Mouse (Mus musculus): ENCODE results near the gene Nppc. TPM values are rescaled to one million over a fixed set of nuclear protein-coding genes. Genes with fewer than 3 reads are reported as not detected.

Nppc gene
- polyA plus RNA-seq, 1 experiment from 2014 or later, result 0.67 TPM

- no peak overlapping the region for H3K4me2 ChIP-seq (ENCODE audit: low read depth, severe bottlenecking)
- H3K27me3 ChIP-seq (ENCODE audit: control insufficient read depth, insufficient read depth, low read length), result no peaks in the 10 kb centered on the region
- no peaks in the 10 kb centered on the region for H3K36me3 ChIP-seq (ENCODE audit: control insufficient read depth, insufficient read depth, low read length)
- WGBS, result 67% methylated on average over 13 of the region's 13 CpGs
- H3K9ac ChIP-seq (ENCODE audit: low read length), result no peak overlapping the region
- DNase-seq (ENCODE audit: low spot score) (no peak), ATAC-seq (ENCODE audit: insufficient number of reproducible peaks, low FRiP score, low TSS enrichment, low read depth) (no peak)
- no peaks in the 10 kb centered on the region for H3K9me3 ChIP-seq (ENCODE audit: control insufficient read depth, low read length)
- no peaks in the 10 kb centered on the region for H3K4me1 ChIP-seq (ENCODE audit: control insufficient read depth, insufficient read depth, low read length)
- no peak overlapping the region for H3K27ac ChIP-seq (replicated peaks; ENCODE audit: low read depth, low read length)
- no peak overlapping the region for H3K4me3 ChIP-seq (ENCODE audit: low read depth, low read length)
Measured at GRCm38 (mm10) chr1:86643101-86643809, 27.1 kb downstream of the Nppc start.

DNA sequence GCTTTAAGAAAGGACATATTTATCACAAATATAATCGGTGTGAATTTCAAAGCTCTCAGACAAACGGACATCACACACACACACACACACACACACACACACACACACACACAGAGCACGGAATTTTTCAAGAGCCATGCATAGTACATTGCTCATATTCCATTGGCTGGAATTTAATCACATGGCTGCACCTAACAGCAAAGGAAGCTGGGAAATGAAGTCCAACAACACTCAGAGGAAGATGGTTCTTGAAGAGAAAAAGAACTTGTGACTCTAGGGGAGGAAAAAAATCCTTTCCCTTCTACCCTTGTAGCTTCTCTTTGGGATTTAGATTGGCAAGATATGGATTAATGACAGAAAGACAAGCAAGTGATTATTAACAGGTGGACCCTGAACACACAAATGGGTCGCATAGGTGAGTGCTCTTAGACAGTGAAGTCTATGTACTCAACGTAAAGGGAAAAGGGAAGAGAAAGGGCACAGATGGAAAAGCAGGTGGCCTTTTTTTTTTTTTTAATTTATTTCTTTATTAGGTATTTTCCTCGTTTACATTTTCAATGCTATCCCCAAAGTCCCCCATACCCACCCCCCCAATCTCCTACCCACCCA, 35.5 kb downstream of the Nppc start:
- WGBS, result 55% methylated on average over 6 of the region's 6 CpGs
- no peaks in the 10 kb centered on the region for H3K4me1 ChIP-seq (ENCODE audit: control insufficient read depth, insufficient read depth, low read length)
- no peaks in the 10 kb centered on the region for H3K36me3 ChIP-seq (ENCODE audit: control insufficient read depth, insufficient read depth, low read length)
- no peak overlapping the region for H3K4me2 ChIP-seq (ENCODE audit: low read depth, severe bottlenecking)
- H3K9ac ChIP-seq (ENCODE audit: low read length), result no peak overlapping the region
- no peaks in the 10 kb centered on the region for H3K27me3 ChIP-seq (ENCODE audit: control insufficient read depth, insufficient read depth, low read length)
- no peak overlapping the region for H3K4me3 ChIP-seq (ENCODE audit: low read depth, low read length)
- no peaks in the 10 kb centered on the region for H3K9me3 ChIP-seq (ENCODE audit: control insufficient read depth, low read length)
- ATAC-seq (ENCODE audit: insufficient number of reproducible peaks, low FRiP score, low TSS enrichment, low read depth) (peak; percentile 73; the same call in 1 of the 2 replicates), DNase-seq (ENCODE audit: low spot score) (no peak)
- no peak overlapping the region for H3K27ac ChIP-seq (replicated peaks; ENCODE audit: low read depth, low read length)

DNA sequence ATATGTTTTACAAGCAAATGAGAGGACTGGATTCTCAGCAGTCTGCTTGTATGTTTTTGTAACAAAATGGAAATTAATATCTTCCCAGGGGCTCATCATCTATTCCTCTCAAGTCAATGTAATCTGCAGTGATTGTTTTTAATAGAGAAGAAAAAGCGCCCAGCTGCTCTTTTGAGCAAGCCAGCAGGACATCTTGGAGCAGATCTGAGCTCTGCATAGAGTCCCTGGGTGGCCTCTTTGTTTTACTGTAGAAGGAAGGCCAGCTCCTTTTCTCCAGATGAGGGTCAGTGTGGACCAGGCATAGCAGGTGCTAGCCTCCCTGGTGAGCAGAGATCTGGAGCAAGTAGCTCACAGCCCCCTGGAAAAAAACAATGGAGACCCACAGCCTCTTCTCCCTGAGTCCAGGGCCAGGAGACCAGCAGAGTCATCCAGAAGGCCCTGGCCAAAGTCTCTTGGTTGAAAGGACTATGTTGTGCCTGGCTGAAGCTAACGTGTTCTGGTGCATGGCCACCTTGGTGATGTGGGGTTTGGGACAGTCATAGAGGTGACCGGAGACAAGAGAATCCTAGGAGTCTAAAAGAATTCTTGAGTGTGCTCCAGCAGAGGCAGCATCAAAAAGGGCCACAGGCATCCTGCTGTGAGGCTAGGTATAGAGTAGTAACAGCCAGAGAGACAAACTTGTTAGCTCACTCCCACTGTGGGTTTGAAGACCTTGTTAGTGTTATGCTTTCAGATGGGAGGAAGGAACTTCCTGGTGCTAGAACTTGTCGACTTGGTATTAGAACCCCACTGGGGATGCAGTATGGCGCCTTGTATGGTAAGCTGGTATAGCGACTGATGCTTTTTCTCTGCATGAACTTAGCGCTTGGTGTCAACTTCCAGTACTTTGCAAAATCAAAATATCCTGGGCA, 36.3 kb downstream of the Nppc start:
- Histone ChIP-seq H3K9ac (ENCODE audit: low read length) (no peak overlapping the region), H3K9me3 (ENCODE audit: control insufficient read depth, low read length) (no peaks in the 10 kb centered on the region), H3K27ac (replicated peaks; ENCODE audit: low read depth, low read length) (no peak overlapping the region), H3K4me1 (ENCODE audit: control insufficient read depth, insufficient read depth, low read length) (no peaks in the 10 kb centered on the region), H3K27me3 (ENCODE audit: control insufficient read depth, insufficient read depth, low read length) (no peaks in the 10 kb centered on the region), H3K4me3 (ENCODE audit: low read depth, low read length) (no peak overlapping the region), H3K4me2 (ENCODE audit: low read depth, severe bottlenecking) (no peak overlapping the region), H3K36me3 (ENCODE audit: control insufficient read depth, insufficient read depth, low read length) (no peaks in the 10 kb centered on the region)
- 65% methylated on average over 7 of the region's 7 CpGs for WGBS
- no peak for ATAC-seq (ENCODE audit: insufficient number of reproducible peaks, low FRiP score, low TSS enrichment, low read depth)
- no peak for DNase-seq (ENCODE audit: low spot score)

GRCm38 (mm10) chr1:86633434-86633833, 36.9 kb downstream of the Nppc start:
- no peaks in the 10 kb centered on the region for H3K36me3 ChIP-seq (ENCODE audit: control insufficient read depth, insufficient read depth, low read length)
- ATAC-seq (ENCODE audit: insufficient number of reproducible peaks, low FRiP score, low TSS enrichment, low read depth), result no peak
- no peak for DNase-seq (ENCODE audit: low spot score)

GRCm38 (mm10) chr1:86632732-86633380, 37.5 kb downstream of the Nppc start:
- H3K4me1 ChIP-seq (ENCODE audit: control insufficient read depth, insufficient read depth, low read length), result no peaks in the 10 kb centered on the region
- no peaks in the 10 kb centered on the region for H3K27me3 ChIP-seq (ENCODE audit: control insufficient read depth, insufficient read depth, low read length)
- H3K36me3 ChIP-seq (ENCODE audit: control insufficient read depth, insufficient read depth, low read length), result no peaks in the 10 kb centered on the region
- H3K27ac ChIP-seq (replicated peaks; ENCODE audit: low read depth, low read length), result no peak overlapping the region
- H3K9me3 ChIP-seq (ENCODE audit: control insufficient read depth, low read length), result no peaks in the 10 kb centered on the region
- H3K4me2 ChIP-seq (ENCODE audit: low read depth, severe bottlenecking), result no peak overlapping the region
- no peak overlapping the region for H3K4me3 ChIP-seq (ENCODE audit: low read depth, low read length)
- no peak for ATAC-seq (ENCODE audit: insufficient number of reproducible peaks, low FRiP score, low TSS enrichment, low read depth)
- no peak overlapping the region for H3K9ac ChIP-seq (ENCODE audit: low read length)
- DNase-seq (ENCODE audit: low spot score), result no peak
- WGBS, result 19% methylated on average over 6 of the region's 6 CpGs

More at GRCm38 (mm10) chr1:86633434-86633833, 36.9 kb downstream of the Nppc start:
- Histone ChIP-seq H3K4me1 (ENCODE audit: control insufficient read depth, insufficient read depth, low read length) (no peaks in the 10 kb centered on the region), H3K27me3 (ENCODE audit: control insufficient read depth, insufficient read depth, low read length) (no peaks in the 10 kb centered on the region), H3K9ac (ENCODE audit: low read length) (no peak overlapping the region), H3K9me3 (ENCODE audit: control insufficient read depth, low read length) (no peaks in the 10 kb centered on the region), H3K27ac (replicated peaks; ENCODE audit: low read depth, low read length) (no peak overlapping the region), H3K4me2 (ENCODE audit: low read depth, severe bottlenecking) (no peak overlapping the region), H3K4me3 (ENCODE audit: low read depth, low read length) (no peak overlapping the region)
- WGBS, result 60% methylated on average over 3 of the region's 3 CpGs

DNA sequence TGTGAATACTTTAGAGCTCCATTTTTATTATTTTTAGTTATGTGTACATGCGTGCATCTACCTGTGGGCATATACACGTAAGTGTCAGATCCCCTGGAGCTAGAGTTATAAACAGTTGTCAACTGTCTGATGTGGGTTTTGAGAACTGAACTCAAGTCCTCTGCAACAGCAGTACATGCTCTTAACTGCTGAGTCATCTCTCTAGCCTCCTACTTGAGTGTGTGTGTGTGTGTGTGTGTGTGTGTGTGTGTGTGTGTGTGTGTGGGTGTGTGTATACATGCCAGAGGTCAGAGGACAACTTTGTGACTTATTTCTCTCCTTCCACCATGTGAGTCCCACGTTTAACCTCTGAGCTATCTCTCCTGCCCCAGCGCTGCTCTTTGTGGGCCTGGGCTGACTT, 39.8 kb downstream of the Nppc start:
- no peaks in the 10 kb centered on the region for H3K9me3 ChIP-seq (ENCODE audit: control insufficient read depth, low read length)
- H3K4me1 ChIP-seq (ENCODE audit: control insufficient read depth, insufficient read depth, low read length), result no peaks in the 10 kb centered on the region
- H3K27me3 ChIP-seq (ENCODE audit: control insufficient read depth, insufficient read depth, low read length), result no peaks in the 10 kb centered on the region
- DNase-seq (ENCODE audit: low spot score) (no peak), ATAC-seq (ENCODE audit: insufficient number of reproducible peaks, low FRiP score, low TSS enrichment, low read depth) (no peak)
- 78% methylated on average over 4 of the region's 4 CpGs for WGBS
- no peak overlapping the region for H3K27ac ChIP-seq (replicated peaks; ENCODE audit: low read depth, low read length)
- H3K9ac ChIP-seq (ENCODE audit: low read length), result no peak overlapping the region
- no peak overlapping the region for H3K4me3 ChIP-seq (ENCODE audit: low read depth, low read length)
- no peak overlapping the region for H3K4me2 ChIP-seq (ENCODE audit: low read depth, severe bottlenecking)
- no peaks in the 10 kb centered on the region for H3K36me3 ChIP-seq (ENCODE audit: control insufficient read depth, insufficient read depth, low read length)

GRCm38 (mm10) chr1:86629936-86630335, 40.4 kb downstream of the Nppc start:
- Histone ChIP-seq H3K9ac (ENCODE audit: low read length) (no peak overlapping the region), H3K4me1 (ENCODE audit: control insufficient read depth, insufficient read depth, low read length) (no peaks in the 10 kb centered on the region), H3K36me3 (ENCODE audit: control insufficient read depth, insufficient read depth, low read length) (no peaks in the 10 kb centered on the region), H3K9me3 (ENCODE audit: control insufficient read depth, low read length) (no peaks in the 10 kb centered on the region), H3K4me2 (ENCODE audit: low read depth, severe bottlenecking) (no peak overlapping the region), H3K4me3 (ENCODE audit: low read depth, low read length) (no peak overlapping the region), H3K27ac (replicated peaks; ENCODE audit: low read depth, low read length) (no peak overlapping the region), H3K27me3 (ENCODE audit: control insufficient read depth, insufficient read depth, low read length) (no peaks in the 10 kb centered on the region)
- 56% methylated on average over 4 of the region's 4 CpGs for WGBS
- no peak for ATAC-seq (ENCODE audit: insufficient number of reproducible peaks, low FRiP score, low TSS enrichment, low read depth)
- no peak for DNase-seq (ENCODE audit: low spot score)

- H3K9me3 ChIP-seq (ENCODE audit: control insufficient read depth, low read length), result no peaks in the 10 kb centered on the region
- no peak for DNase-seq (ENCODE audit: low spot score)
- H3K27ac ChIP-seq (replicated peaks; ENCODE audit: low read depth, low read length), result no peak overlapping the region
- no peak for ATAC-seq (ENCODE audit: insufficient number of reproducible peaks, low FRiP score, low TSS enrichment, low read depth)
- no peaks in the 10 kb centered on the region for H3K4me1 ChIP-seq (ENCODE audit: control insufficient read depth, insufficient read depth, low read length)
- no peaks in the 10 kb centered on the region for H3K27me3 ChIP-seq (ENCODE audit: control insufficient read depth, insufficient read depth, low read length)
- WGBS, result 57% methylated on average over 3 of the region's 3 CpGs
- H3K9ac ChIP-seq (ENCODE audit: low read length), result no peak overlapping the region
- no peak overlapping the region for H3K4me2 ChIP-seq (ENCODE audit: low read depth, severe bottlenecking)
- H3K36me3 ChIP-seq (ENCODE audit: control insufficient read depth, insufficient read depth, low read length), result no peaks in the 10 kb centered on the region
- no peak overlapping the region for H3K4me3 ChIP-seq (ENCODE audit: low read depth, low read length)
Measured at GRCm38 (mm10) chr1:86628270-86628669, 42.1 kb downstream of the Nppc start.
